Mouse (Mus musculus) testis, adult 2 months (tissue): ENCODE results near the gene Napb.
A peak's percentile ranks its signal among the peaks of the same experiment; 100 is the strongest.

Source experiments
- CTCF ChIP-seq: fragments of 200-500 bp; IDR thresholded peaks from 2 replicates; pipeline ENCODE4 v1.5.1; 2012; ENCODE audit warnings: low read depth, mild to moderate bottlenecking, inconsistent platforms, low read length, moderate library complexity; ENCODE audit not compliant: control insufficient read depth, insufficient read depth, insufficient replicate concordance
- POLR2A ChIP-seq: fragments of 200-500 bp; IDR thresholded peaks from 2 replicates; pipeline ENCODE4 v1.6.1; 2012; ENCODE audit warnings: low read depth, mild to moderate bottlenecking, inconsistent platforms, low read length, moderate library complexity; ENCODE audit not compliant: control insufficient read depth

GRCm38 (mm10) chr2:148680775-148681291 is 51.4 kb downstream of the Napb start, which contains the start of gene Gzf1:
- TF ChIP-seq POLR2A (peak; percentile 94), CTCF (peak; percentile 10; the same call in 1 of the 2 replicates)
